9 mouse cellular contexts compared by ENCODE assay signal in the genomic region with DNA sequence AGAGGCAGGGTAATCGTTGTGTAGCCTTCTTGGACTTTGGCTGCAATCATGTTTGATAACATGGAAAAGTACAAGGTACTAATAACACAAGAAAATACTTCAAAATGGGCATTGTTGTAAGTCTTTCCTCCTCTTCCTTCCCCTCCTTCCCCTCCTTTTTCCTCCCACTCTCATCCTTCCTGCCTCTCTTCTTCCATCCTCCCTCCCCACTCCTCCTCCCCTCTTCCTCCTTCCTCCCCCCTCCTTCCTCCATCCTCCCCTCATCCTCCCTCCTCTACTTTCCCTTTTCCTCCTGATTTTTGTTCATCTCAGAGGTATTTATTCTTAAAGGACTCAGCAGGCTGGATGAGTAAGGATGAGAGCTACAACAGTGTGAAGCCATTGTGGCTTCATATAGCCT. TPM values are rescaled to one million over a fixed set of nuclear protein-coding genes. Genes with fewer than 3 reads are reported as not detected.
DNase-seq lines count a peak whose midpoint lies in the region; ATAC-seq lines count a peak whose summit lies in the region.
"Had no signal": no experiment of that assay in that cellular context is flagged by ENCODE, and none has a peak within 500 bp of the region (broad histone marks: within the 10 kb centered on the region; RNA-seq: fewer than 3 reads in every experiment).

No protein-coding gene starts in this region.

- peaks cover 20 to 21% of the 10 kb centered on the region in 2 experiments for H3K4me1 ChIP-seq in heart, embryonic 14.5 days (ENCODE audit: control insufficient read depth in 2 of 2, insufficient read depth in 2 of 2, low read length in 2 of 2)
- peaks cover 18% of the 10 kb centered on the region for H3K4me1 ChIP-seq in embryonic facial prominence, embryonic 13.5 days
- H3K4me1 ChIP-seq in hindbrain, embryonic 15.5 days (replicated peaks), result peaks cover 35% of the 10 kb centered on the region
- peaks cover 26% of the 10 kb centered on the region for H3K4me1 ChIP-seq in midbrain, embryonic 14.5 days (ENCODE audit: control insufficient read depth, insufficient read depth, low read length)

- 39% methylated on average over 1 of the region's 1 CpGs for WGBS in heart, embryonic 14.5 days
- WGBS in embryonic facial prominence, embryonic 13.5 days, result 61% methylated on average over 1 of the region's 1 CpGs
- WGBS in hindbrain, embryonic 15.5 days, result 8% methylated on average over 1 of the region's 1 CpGs
- WGBS in midbrain, embryonic 14.5 days, result 12% methylated on average over 1 of the region's 1 CpGs

- H3K36me3 ChIP-seq in heart, embryonic 14.5 days (ENCODE audit: control insufficient read depth, insufficient read depth, low read length), result no peaks in the 10 kb centered on the region
- no peaks in the 10 kb centered on the region for H3K36me3 ChIP-seq in embryonic facial prominence, embryonic 13.5 days
- no peaks in the 10 kb centered on the region for H3K36me3 ChIP-seq in hindbrain, embryonic 15.5 days
- no peaks in the 10 kb centered on the region for H3K36me3 ChIP-seq in midbrain, embryonic 14.5 days (ENCODE audit: control insufficient read depth, insufficient read depth, low read length)

- peak overlapping the region; percentile 56; the same call in 1 of the 2 replicates for H3K4me2 ChIP-seq in heart, embryonic 14.5 days (ENCODE audit: low read length)
- peak overlapping the region; percentile 57 for H3K4me2 ChIP-seq in embryonic facial prominence, embryonic 13.5 days
- peak overlapping the region; percentile 62 for H3K4me2 ChIP-seq in hindbrain, embryonic 15.5 days
- H3K4me2 ChIP-seq in midbrain, embryonic 14.5 days (ENCODE audit: low read length), result peak overlapping the region; percentile 79

- no peaks in the 10 kb centered on the region for H3K9me3 ChIP-seq in heart, embryonic 14.5 days (ENCODE audit: control insufficient read depth, low read length)
- no peaks in the 10 kb centered on the region for H3K9me3 ChIP-seq in embryonic facial prominence, embryonic 13.5 days
- H3K9me3 ChIP-seq in hindbrain, embryonic 15.5 days, result no peaks in the 10 kb centered on the region
- H3K9me3 ChIP-seq in midbrain, embryonic 14.5 days (ENCODE audit: control insufficient read depth, low read length), result no peaks in the 10 kb centered on the region

- intact Hi-C loops in heart, postnatal 36 days (cut with DNase I), result no loop called here

- DNase-seq in heart, postnatal 36 days, result no peak
- peak; percentile 56 for DNase-seq in midbrain, embryonic 14.5 days
- no peak for DNase-seq in layer of hippocampus, adult 18-20 months (ENCODE audit: low spot score in 2 of 2)
- DNase-seq in layer of hippocampus, postnatal 36 days, result no peak
- DNase-seq in thymus, postnatal 14 days, result no peak

- H3K27ac ChIP-seq in heart, embryonic 14.5 days (replicated peaks in 1 of 2; ENCODE audit: control insufficient read depth in 1 of 2, insufficient read depth in 1 of 2, low read depth in 2 of 2, low read length in 2 of 2), result no peak overlapping the region
- H3K27ac ChIP-seq in embryonic facial prominence, embryonic 13.5 days, result peak overlapping the region; percentile 67; the same call in 1 of the 2 replicates
- H3K27ac ChIP-seq in hindbrain, embryonic 15.5 days (replicated peaks), result peak overlapping the region; percentile 98
- H3K27ac ChIP-seq in midbrain, embryonic 14.5 days (replicated peaks; ENCODE audit: low read depth, low read length), result peak overlapping the region; percentile 99

- H3K9ac ChIP-seq in heart, embryonic 14.5 days (ENCODE audit: low read length), result no peak overlapping the region
- H3K9ac ChIP-seq in embryonic facial prominence, embryonic 13.5 days, result peak overlapping the region; percentile 49; the same call in 1 of the 2 replicates
- peak overlapping the region; percentile 51 for H3K9ac ChIP-seq in hindbrain, embryonic 15.5 days
- H3K9ac ChIP-seq in midbrain, embryonic 14.5 days (replicated peaks; ENCODE audit: low read length), result peak overlapping the region; percentile 61

- no peaks in the 10 kb centered on the region for H3K27me3 ChIP-seq in heart, embryonic 14.5 days (ENCODE audit: control insufficient read depth, insufficient read depth, low read length)
- H3K27me3 ChIP-seq in embryonic facial prominence, embryonic 13.5 days, result no peaks in the 10 kb centered on the region
- no peaks in the 10 kb centered on the region for H3K27me3 ChIP-seq in hindbrain, embryonic 15.5 days
- H3K27me3 ChIP-seq in midbrain, embryonic 14.5 days (ENCODE audit: control insufficient read depth, insufficient read depth, low read length), result no peaks in the 10 kb centered on the region

- no peak overlapping the region; a peak in 1 of 4 replicates for H3K4me3 ChIP-seq in heart, embryonic 14.5 days (ENCODE audit: control insufficient read depth in 1 of 2, insufficient read depth in 1 of 2, low read depth in 1 of 2, low read length in 2 of 2)
- peak overlapping the region; percentile 23; the same call in 1 of the 2 replicates for H3K4me3 ChIP-seq in embryonic facial prominence, embryonic 13.5 days
- peak overlapping the region; percentile 26 for H3K4me3 ChIP-seq in hindbrain, embryonic 15.5 days
- peak overlapping the region; percentile 33 for H3K4me3 ChIP-seq in midbrain, embryonic 14.5 days (replicated peaks; ENCODE audit: low read depth, low read length)

- no peak for ATAC-seq in heart, embryonic 14.5 days (ENCODE audit: insufficient number of reproducible peaks, insufficient read depth, low FRiP score, low read depth)
- no peak for ATAC-seq in embryonic facial prominence, embryonic 13.5 days (ENCODE audit: insufficient number of reproducible peaks, insufficient read depth, low FRiP score, low TSS enrichment, low read depth)
- ATAC-seq in hindbrain, embryonic 15.5 days (ENCODE audit: low FRiP score, low read depth), result no peak
- no peak for ATAC-seq in midbrain, embryonic 14.5 days (ENCODE audit: low FRiP score, low TSS enrichment)
- ATAC-seq: inflammation-experienced regulatory T-cells, adult 6 months had no signal

RNA-seq across cellular contexts. Expression of a gene that starts 39.3 kb away (rescaled TPM):
- 415 and 436 TPM in 2 replicates for polyA plus RNA-seq in heart, embryonic 14.5 days (2014; fragmentation: Nextera tagmentation; extraction: Ambion mirVana)
- 100 to 1,000 TPM; 217 to 238 TPM for total RNA-seq in heart, postnatal 36 days (2021)
- 439 and 449 TPM in 2 replicates for polyA plus RNA-seq in embryonic facial prominence, embryonic 13.5 days (2015; fragmentation: Nextera tagmentation; extraction: Ambion mirVana)
- 407 and 424 TPM in 2 replicates for polyA plus RNA-seq in hindbrain, embryonic 15.5 days (2015; fragmentation: Nextera tagmentation; extraction: Ambion mirVana)
- polyA plus RNA-seq in midbrain, embryonic 14.5 days (2014; fragmentation: Nextera tagmentation; extraction: Ambion mirVana), result 416 and 455 TPM in 2 replicates
- 100 to 1,000 TPM; 286 to 290 TPM for total RNA-seq in layer of hippocampus, adult 18-20 months (2021)
- 100 to 1,000 TPM; 262 to 279 TPM for total RNA-seq in layer of hippocampus, postnatal 36 days (2021)

Comparison
In these comparisons a context has a peak if more than half of its experiments do, and no peak if none do; other contexts are left out.
1. H3K27ac ChIP-seq: peak in embryonic facial prominence, embryonic 13.5 days (single experiment), hindbrain, embryonic 15.5 days (single experiment) and midbrain, embryonic 14.5 days (single experiment); none in heart, embryonic 14.5 days (0 of 2).
2. H3K4me3 ChIP-seq: peak in embryonic facial prominence, embryonic 13.5 days (single experiment), hindbrain, embryonic 15.5 days (single experiment) and midbrain, embryonic 14.5 days (single experiment); none in heart, embryonic 14.5 days (0 of 2).
3. Peak in every context shown above with its lines, with median percentiles within 50 percentile points of each other: H3K4me2 ChIP-seq.